Mouse (Mus musculus) midbrain, embryonic 13.5 days (tissue): ENCODE data around the gene Filip1. TPM values are rescaled to one million over a fixed set of nuclear protein-coding genes. Genes with fewer than 3 reads are reported as not detected.

Experiments used
- ATAC-seq: fragments of 200-750 bp; cut with Nextera tagmentation; 2 replicates; pipeline ENCODE4 v1.8.0; 2017; ENCODE audit warnings: mild to moderate bottlenecking, moderate TSS enrichment, moderate library complexity
- H3K27ac ChIP-seq: fragments of 300-500 bp; sonication (generic); 2 replicates; pipeline ENCODE4 v1.5.1; 2015; ENCODE audit warnings: inconsistent platforms, mild to moderate bottlenecking, moderate library complexity
- H3K27me3 ChIP-seq: fragments of 300-500 bp; sonication (generic); 2 replicates; pipeline ENCODE4 v1.6.1; 2015; ENCODE audit warnings: mild to moderate bottlenecking, inconsistent platforms
- H3K36me3 ChIP-seq: fragments of 300-500 bp; sonication (generic); 2 replicates; pipeline ENCODE4 v1.6.1; 2015; ENCODE audit warnings: mild to moderate bottlenecking, inconsistent platforms
- H3K4me1 ChIP-seq: fragments of 300-500 bp; sonication (generic); replicated peaks from 2 replicates; pipeline ENCODE4 v1.6.1; 2015; ENCODE audit warnings: inconsistent platforms
- H3K4me2 ChIP-seq: fragments of 300-500 bp; sonication (generic); replicated peaks from 2 replicates; pipeline ENCODE4 v1.6.1; 2015; ENCODE audit warnings: moderate library complexity, mild to moderate bottlenecking, inconsistent platforms
- H3K4me3 ChIP-seq: fragments of 300-500 bp; sonication (generic); replicated peaks from 2 replicates; pipeline ENCODE4 v1.5.1; 2015; ENCODE audit warnings: mild to moderate bottlenecking, inconsistent platforms
- H3K9ac ChIP-seq: fragments of 300-500 bp; sonication (generic); replicated peaks from 2 replicates; pipeline ENCODE4 v1.6.1; 2015; ENCODE audit warnings: mild to moderate bottlenecking, inconsistent platforms
- H3K9me3 ChIP-seq: fragments of 300-500 bp; sonication (generic); 2 replicates; pipeline ENCODE4 v1.6.1; 2016; ENCODE audit warnings: mild to moderate bottlenecking, inconsistent platforms
- WGBS: fragments of 180-500 bp; shearing (Covaris S2); methylation state at CpG from one replicate; pipeline ENCODE4 v1.1.7; 2015; 5-methylcytosine and 5-hydroxymethylcytosine counted together
- polyA plus RNA-seq: library from polyadenylated mRNA; unstranded; fragments of >200 nt; fragmentation: Nextera tagmentation; extraction: Ambion mirVana; gene quantifications from 2 replicates; pipeline ENCODE4 v1.2.1, GENCODE M21; 2015

Filip1 gene
- polyA plus RNA-seq, 1 experiment from 2014 or later: 5.0 TPM

DNA sequence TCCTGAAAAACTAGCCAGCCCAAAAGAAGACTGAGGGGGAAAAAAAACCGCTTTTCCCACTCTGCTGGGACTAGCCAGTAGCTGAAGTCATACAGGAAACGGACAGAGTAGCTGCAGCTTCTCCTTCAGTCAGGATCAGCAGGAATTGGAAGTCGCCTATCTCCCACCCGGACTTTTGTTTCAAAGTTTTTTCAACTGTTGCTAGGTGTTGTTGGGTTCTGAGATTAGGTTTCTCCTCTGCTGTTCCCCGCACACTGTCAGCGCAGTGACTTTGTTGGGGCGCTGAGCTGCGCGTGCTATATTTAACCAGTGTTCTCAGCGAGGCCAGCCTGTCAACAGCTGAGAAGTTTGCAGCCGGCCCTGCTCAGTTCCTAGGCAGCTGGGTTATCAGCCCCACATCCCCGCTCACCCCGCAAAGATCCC, 35.1 kb downstream of the Filip1 start:
- H3K27ac ChIP-seq: no peak overlapping the region
- no peak overlapping the region for H3K9ac ChIP-seq
- peak overlapping the region; percentile 37 for H3K4me2 ChIP-seq
- 0 out of 2 replicates have a peak, but pooled peaks have one; percentile 48 for ATAC-seq
- H3K4me3 ChIP-seq: peak overlapping the region; percentile 2; the same call in 1 of the 2 replicates
- no peaks in the 10 kb centered on the region for H3K36me3 ChIP-seq
- WGBS: 14% methylated on average over 13 of the region's 13 CpGs
- H3K4me1 ChIP-seq: peaks cover 12% of the 10 kb centered on the region; the same call in 1 of the 2 replicates
- H3K27me3 ChIP-seq: no peaks in the 10 kb centered on the region
- H3K9me3 ChIP-seq: no peaks in the 10 kb centered on the region

DNA sequence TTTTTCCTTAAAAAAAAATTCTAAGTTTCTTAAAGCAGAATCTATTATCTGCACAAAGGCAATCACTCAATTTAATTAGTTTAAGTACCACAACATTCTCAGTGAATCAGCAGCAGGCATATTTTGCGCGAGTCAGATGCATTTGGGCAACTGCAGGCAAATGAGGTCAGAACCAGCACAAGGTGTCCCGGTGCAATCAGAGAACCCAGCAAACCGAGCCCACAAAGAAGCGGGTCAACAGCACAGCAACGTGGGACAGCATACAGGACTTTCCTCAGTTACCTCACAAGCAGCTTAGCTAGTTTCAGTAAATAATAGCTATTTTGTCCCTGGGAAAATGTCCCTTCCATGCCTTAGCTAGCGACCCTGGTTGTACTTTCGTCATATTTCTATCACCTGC, 35.9 kb downstream of the Filip1 start:
- no peak for ATAC-seq
- no peak overlapping the region for H3K27ac ChIP-seq
- H3K36me3 ChIP-seq: no peaks in the 10 kb centered on the region
- no peaks in the 10 kb centered on the region for H3K27me3 ChIP-seq
- no peak overlapping the region for H3K4me2 ChIP-seq
- no peak overlapping the region for H3K4me3 ChIP-seq
- WGBS: 72% methylated on average over 8 of the region's 8 CpGs
- H3K9ac ChIP-seq: no peak overlapping the region
- no peaks in the 10 kb centered on the region for H3K9me3 ChIP-seq
- peaks cover 12% of the 10 kb centered on the region; the same call in 1 of the 2 replicates for H3K4me1 ChIP-seq

DNA sequence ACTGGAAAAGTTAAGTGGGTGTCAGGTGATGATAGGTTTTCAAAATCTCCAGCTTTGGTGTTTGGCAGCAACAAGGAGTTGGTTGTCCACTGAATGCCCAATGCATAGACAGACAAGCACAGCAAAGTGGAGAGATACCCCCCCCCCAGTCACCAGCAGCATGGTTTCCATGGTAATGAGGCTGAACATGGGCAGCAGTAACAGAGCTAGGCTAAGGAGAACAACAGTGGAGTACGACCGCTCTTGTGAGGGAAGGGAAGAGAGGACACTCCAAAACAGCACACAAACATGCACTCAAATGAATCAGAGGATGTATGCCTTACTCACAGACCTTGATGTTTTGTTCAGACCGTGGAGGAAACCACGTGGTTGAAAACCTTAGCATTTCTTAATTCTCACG, 37.5 kb downstream of the Filip1 start:
- ATAC-seq: no peak
- WGBS: 79% methylated on average over 5 of the region's 5 CpGs
- H3K9me3 ChIP-seq: no peaks in the 10 kb centered on the region

DNA sequence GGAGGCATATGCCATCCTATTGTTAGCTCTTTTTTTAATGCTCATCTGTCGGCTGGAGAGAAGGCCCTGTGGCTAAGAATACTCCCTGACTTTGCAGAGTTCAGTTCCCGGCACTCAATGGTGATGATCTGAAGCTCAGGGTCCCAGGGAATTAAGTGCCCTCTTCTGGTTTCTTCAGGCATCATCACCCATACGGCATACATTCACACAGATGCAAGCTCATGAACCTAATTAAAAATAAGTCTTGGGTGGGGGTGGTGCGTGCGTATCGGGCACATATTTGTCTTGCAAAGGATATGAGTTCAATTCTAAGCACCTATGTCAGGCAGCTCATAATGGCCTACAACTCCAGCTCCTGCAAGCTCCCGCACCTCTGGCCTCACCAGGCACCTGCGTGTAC, 39.1 kb downstream of the Filip1 start:
- Histone ChIP-seq H3K9me3 (no peaks in the 10 kb centered on the region), H3K4me2 (no peak overlapping the region), H3K9ac (no peak overlapping the region), H3K36me3 (no peaks in the 10 kb centered on the region), H3K27me3 (no peaks in the 10 kb centered on the region), H3K4me3 (no peak overlapping the region), H3K4me1 (peaks cover 12% of the 10 kb centered on the region; the same call in 1 of the 2 replicates), H3K27ac (no peak overlapping the region)
- 88% methylated on average over 8 of the region's 8 CpGs for WGBS
- ATAC-seq: no peak

More for the DNA sequence above, 37.5 kb downstream of the Filip1 start:
- no peak overlapping the region for H3K4me2 ChIP-seq
- H3K36me3 ChIP-seq: no peaks in the 10 kb centered on the region
- no peak overlapping the region for H3K9ac ChIP-seq
- H3K27ac ChIP-seq: no peak overlapping the region
- H3K4me3 ChIP-seq: no peak overlapping the region
- peaks cover 12% of the 10 kb centered on the region; the same call in 1 of the 2 replicates for H3K4me1 ChIP-seq
- H3K27me3 ChIP-seq: no peaks in the 10 kb centered on the region

DNA sequence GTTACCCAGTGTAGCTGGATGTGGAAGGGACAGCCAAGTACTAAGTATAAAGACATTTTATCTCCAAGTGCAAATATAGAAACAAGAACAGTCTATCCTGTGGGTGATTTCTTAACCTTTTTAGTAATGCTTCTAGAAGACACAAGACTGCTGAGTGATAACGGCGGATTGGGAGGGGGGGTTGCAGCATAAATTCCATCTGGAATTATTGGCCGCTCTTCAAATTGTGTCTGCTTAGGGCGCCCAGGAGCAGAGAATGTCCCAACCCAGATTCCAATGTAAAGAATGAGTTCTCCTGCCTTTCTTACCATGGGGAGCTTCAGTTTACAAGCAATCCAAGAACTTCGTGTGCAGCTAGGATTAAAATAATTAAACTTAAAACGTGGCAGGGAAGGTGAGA, 39.9 kb downstream of the Filip1 start:
- WGBS: 87% methylated on average over 6 of the region's 6 CpGs
- no peak for ATAC-seq
- no peaks in the 10 kb centered on the region for H3K9me3 ChIP-seq
- H3K4me3 ChIP-seq: no peak overlapping the region
- H3K9ac ChIP-seq: no peak overlapping the region
- no peak overlapping the region for H3K4me2 ChIP-seq
- H3K4me1 ChIP-seq: peaks cover 5% of the 10 kb centered on the region; the same call in 1 of the 2 replicates
- H3K36me3 ChIP-seq: no peaks in the 10 kb centered on the region
- H3K27me3 ChIP-seq: no peaks in the 10 kb centered on the region
- no peak overlapping the region for H3K27ac ChIP-seq

DNA sequence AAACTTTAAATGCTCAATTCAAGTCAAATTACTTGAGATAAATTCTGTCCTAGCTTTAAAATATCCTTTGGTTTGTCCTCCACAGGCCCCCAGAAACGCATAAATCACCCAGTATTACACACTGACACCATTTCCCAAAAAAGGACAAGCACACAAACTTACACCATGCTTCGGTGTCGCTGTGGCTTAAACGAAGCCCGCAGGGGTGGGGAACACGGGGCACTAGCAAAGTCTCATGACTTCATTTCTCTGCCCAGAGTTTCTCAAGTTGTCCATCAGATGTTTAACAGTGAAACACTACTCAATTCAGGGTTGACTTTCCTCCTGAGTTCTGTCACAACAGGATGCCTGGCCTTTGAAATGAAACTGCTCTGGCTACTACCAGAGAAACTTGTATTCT, 41.0 kb downstream of the Filip1 start:
- H3K9ac ChIP-seq: no peak overlapping the region
- no peak overlapping the region for H3K4me2 ChIP-seq
- H3K9me3 ChIP-seq: no peaks in the 10 kb centered on the region
- no peak overlapping the region for H3K27ac ChIP-seq
- no peak overlapping the region for H3K4me3 ChIP-seq
- WGBS: 90% methylated on average over 6 of the region's 6 CpGs
- H3K4me1 ChIP-seq: no peaks in the 10 kb centered on the region
- no peaks in the 10 kb centered on the region for H3K36me3 ChIP-seq
- H3K27me3 ChIP-seq: no peaks in the 10 kb centered on the region
- ATAC-seq: no peak

DNA sequence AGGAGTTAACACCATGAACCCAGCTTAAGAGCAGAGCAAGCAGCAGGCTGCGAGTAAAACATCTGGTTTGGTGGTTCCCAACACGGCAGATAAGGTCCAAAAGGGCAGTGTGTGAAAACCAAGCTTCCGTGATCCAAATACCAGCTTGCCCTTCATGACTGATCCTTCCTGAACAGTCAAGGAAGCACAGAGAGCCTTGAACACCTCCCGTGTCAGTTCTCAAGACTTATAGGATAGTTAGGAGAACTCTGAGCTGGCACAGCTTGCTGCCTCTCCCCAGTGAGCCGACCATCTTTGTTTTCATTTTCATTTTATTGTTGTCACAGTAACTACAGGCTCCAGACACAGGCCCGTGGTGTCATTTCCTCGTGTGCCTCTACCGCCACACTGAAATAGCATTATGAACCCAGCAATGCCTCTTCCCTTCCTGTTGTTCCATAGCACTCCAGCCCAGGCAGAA, 42.0 kb downstream of the Filip1 start:
- H3K4me2 ChIP-seq: no peak overlapping the region
- no peak overlapping the region for H3K9ac ChIP-seq
- no peak for ATAC-seq
- H3K4me3 ChIP-seq: no peak overlapping the region
- H3K4me1 ChIP-seq: no peaks in the 10 kb centered on the region
- no peaks in the 10 kb centered on the region for H3K27me3 ChIP-seq
- H3K27ac ChIP-seq: no peak overlapping the region
- no peaks in the 10 kb centered on the region for H3K9me3 ChIP-seq
- WGBS: 80% methylated on average over 8 of the region's 8 CpGs
- H3K36me3 ChIP-seq: no peaks in the 10 kb centered on the region

DNA sequence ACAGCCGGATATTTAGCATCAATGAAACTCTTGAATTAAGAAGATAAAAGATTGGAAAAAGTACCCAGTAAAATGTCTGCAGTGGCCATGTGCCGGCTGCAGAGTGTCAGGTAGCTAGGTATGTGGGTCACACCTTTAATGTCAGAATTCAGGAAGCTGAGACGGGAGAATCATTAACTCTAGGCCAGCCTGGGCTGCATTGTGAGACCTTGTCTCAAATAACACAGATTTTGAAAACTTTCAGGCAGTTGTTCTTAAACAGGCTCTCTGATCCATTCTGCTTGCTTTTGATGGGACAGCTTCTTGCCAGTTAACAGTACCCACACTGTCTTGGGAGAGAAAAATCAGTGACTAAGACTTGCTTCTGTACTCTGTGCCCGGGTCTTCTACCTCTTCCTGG, 43.1 kb downstream of the Filip1 start:
- WGBS: 91% methylated on average over 4 of the region's 4 CpGs
- no peak overlapping the region for H3K4me3 ChIP-seq
- no peak overlapping the region for H3K4me2 ChIP-seq
- H3K36me3 ChIP-seq: no peaks in the 10 kb centered on the region
- no peak for ATAC-seq
- no peaks in the 10 kb centered on the region for H3K4me1 ChIP-seq
- no peak overlapping the region for H3K9ac ChIP-seq
- H3K9me3 ChIP-seq: no peaks in the 10 kb centered on the region
- no peak overlapping the region for H3K27ac ChIP-seq
- no peaks in the 10 kb centered on the region for H3K27me3 ChIP-seq

DNA sequence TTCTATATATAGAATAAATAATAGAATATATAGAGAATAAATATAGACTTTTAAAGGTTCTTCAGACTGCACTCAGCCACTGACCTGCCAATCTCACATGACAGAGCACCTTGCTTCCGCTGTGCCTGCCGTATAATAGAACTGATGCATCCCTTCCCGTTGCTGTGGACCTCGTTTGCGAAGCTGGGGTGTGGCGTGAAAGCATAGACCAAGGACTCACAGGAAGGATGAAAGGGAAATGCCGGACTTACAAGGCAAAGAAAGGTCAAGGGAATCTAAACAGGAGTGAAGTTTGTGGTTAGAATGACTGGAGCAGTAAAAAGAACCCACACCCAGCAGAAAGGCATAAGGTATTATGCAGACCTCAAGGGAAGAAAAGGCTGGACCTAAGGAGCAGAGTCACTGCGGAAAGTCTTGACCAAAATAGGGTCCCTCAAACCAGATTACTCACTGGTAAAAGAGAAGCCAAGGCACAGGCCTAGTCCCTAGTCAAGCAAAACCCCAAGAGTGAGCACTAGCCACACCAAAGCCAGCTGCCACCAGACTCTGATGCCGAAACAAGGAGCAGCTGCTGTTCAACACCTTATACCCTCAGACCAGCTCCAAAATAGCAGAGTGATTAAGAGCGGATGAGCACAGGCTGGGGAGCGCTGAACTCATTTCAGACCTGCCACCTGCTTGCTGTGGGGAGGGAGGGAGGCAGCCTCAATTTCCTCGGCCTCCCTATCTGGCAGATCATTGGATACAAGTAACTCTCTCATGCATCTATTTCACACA, 45.8 kb downstream of the Filip1 start:
- no peak for ATAC-seq
- Histone ChIP-seq H3K9me3 (no peaks in the 10 kb centered on the region), H3K27ac (no peak overlapping the region), H3K36me3 (no peaks in the 10 kb centered on the region), H3K4me3 (no peak overlapping the region), H3K4me2 (no peak overlapping the region), H3K27me3 (no peaks in the 10 kb centered on the region), H3K9ac (no peak overlapping the region), H3K4me1 (no peaks in the 10 kb centered on the region)
- WGBS: 86% methylated on average over 12 of the region's 12 CpGs

DNA sequence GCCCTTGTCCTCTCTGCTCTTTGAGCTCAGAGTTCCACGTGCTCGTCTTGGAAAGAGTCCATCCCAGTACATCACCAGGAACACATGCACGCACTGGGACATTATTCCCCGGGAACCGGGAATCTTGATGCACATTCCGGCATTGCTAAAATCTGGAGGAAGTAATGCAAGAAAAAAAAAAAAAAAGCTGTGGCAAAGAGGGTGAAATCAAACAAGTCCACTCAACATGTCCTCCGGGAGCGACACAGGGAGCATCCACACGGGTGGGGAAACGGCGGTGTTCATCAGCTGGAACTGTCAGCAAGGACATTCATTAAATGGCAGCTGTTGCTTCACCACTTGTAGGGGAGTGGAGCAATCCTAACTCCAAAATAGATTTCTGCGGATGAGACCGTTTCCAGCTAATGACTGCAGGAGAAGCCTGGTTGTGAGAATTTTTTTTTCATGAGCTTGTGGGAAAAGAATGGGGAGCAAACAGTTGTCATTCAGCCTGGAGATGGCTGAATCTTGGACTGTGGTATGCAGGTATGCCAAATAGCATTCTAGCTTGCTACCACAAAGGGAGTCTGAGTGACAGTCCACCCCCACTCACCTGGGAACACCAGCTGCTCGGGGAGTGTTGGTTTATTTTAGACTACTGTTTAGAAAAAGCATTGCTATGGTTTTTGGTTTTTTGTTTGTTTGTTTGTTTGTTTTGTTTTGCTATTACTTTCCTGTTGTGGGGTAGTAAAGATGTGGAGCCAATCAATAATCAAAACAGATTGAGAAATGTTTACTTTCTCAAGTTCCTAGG, 46.9 kb downstream of the Filip1 start:
- WGBS: 92% methylated on average over 14 of the region's 14 CpGs
- H3K4me3 ChIP-seq: no peak overlapping the region
- H3K9me3 ChIP-seq: no peaks in the 10 kb centered on the region
- H3K4me2 ChIP-seq: no peak overlapping the region
- H3K27me3 ChIP-seq: no peaks in the 10 kb centered on the region
- H3K36me3 ChIP-seq: no peaks in the 10 kb centered on the region
- H3K9ac ChIP-seq: no peak overlapping the region
- no peaks in the 10 kb centered on the region for H3K4me1 ChIP-seq
- ATAC-seq: no peak
- no peak overlapping the region for H3K27ac ChIP-seq

DNA sequence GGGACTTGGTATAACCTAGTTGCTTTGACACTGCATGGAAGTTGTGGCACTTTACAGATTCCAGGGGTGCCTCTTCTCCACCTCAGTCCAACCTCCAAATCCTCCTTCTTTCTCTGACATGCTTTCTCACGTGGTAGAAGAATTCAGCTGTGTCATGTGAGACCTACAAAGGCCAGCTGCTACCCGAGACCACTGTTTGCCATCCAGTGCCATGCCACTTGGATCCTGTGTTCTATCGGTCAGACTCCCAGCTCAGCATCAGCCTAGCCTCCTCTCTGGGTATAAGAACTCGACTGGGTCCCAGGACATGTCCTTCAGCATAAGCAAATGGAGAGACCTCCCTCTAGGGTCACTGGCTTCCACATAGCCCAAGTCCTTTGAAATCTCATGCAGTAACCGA, 47.6 kb downstream of the Filip1 start:
- no peaks in the 10 kb centered on the region for H3K36me3 ChIP-seq
- H3K27me3 ChIP-seq: no peaks in the 10 kb centered on the region
- H3K4me2 ChIP-seq: no peak overlapping the region
- no peak for ATAC-seq
- no peaks in the 10 kb centered on the region for H3K9me3 ChIP-seq
- H3K27ac ChIP-seq: no peak overlapping the region
- WGBS: 82% methylated on average over 5 of the region's 5 CpGs
- H3K4me3 ChIP-seq: no peak overlapping the region
- no peak overlapping the region for H3K9ac ChIP-seq
- H3K4me1 ChIP-seq: no peaks in the 10 kb centered on the region

DNA sequence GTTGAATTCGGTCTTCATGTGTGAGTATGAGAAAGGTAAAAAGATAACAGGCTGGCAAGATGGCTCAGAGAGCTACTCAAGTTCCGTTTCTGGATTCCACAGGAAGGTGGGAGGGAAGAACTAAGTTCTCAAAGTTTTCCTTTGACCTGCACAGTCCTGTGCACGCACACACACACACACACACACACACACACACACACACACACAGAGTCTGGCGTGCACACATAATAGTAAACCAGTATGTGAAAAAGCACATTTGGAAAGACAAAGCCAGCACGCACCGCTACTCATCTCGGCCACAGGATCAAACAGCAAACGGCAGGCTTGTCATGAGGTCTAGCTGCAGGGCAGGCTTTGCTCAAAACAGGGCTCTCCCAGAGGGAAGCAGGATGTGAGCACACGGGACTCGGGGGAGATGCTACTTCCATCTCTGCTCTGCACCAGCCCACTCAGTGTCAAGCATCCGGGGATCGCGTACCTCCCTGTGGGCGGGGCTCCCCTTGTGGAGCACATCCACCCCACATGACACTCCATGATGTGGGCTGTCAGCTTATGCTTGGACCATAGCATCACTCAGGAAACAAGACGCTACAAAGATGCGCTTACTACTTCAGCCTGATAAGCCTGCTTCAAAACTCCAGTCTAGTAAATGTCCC, 50.9 kb downstream of the Filip1 start:
- peak overlapping the region; percentile 26 for H3K4me3 ChIP-seq
- H3K4me1 ChIP-seq: no peaks in the 10 kb centered on the region
- 58% methylated on average over 16 of the region's 16 CpGs for WGBS
- peak overlapping the region; percentile 42; the same call in 1 of the 2 replicates for H3K9ac ChIP-seq
- H3K36me3 ChIP-seq: no peaks in the 10 kb centered on the region
- H3K27me3 ChIP-seq: no peaks in the 10 kb centered on the region
- H3K4me2 ChIP-seq: peak overlapping the region; percentile 43
- ATAC-seq: peak; percentile 95
- no peak overlapping the region for H3K27ac ChIP-seq
- no peaks in the 10 kb centered on the region for H3K9me3 ChIP-seq
